Mouse (Mus musculus): ENCODE results near the gene Myh10.
"Not testable (repeated sequence)": the region's sequence is repeated elsewhere in the genome, so short reads cannot be mapped to it uniquely, and the experiment has no call there.

Myh10 gene

DNA sequence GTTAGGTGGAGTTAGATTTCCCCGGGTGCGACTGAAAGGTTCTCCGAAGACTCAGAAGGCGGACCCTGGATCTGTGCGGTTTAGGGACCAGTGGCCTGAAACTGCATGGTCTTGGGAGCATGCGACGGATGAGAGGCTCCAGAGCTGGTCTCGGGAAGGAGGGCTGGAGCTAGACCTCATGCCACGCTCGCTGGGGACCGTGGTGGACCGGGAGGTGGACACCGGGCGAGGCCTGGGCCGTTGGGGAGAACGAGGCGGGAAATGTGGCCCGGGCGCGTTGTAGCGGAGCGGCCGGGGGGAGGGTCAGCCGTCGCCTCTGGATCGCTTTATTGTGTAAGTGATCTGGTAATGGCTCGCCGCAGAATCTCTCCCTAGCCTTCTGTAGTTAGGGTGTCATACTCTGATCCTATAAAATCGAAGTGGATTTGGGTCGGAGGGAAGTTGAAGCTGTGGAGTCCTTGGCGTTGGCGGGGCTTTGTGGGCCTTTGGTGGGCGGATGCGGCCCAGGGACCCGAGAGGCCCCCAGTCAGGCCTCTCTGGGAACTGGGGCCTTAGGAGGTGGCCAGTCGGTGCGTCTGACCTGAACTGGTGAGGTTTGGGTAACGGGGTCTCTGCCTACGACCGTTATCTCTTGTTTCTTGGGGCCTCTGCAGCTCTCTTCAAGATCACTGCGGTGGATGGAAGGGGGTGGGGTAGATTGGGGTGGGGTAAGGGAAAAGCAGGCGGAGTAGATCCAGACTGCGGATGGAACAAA lies 1.5 kb downstream of the Myh10 start:
- DNase-seq (ENCODE audit: low read depth) = no peak

GRCm38 (mm10) chr11:68693447-68694040 lies 2.2 kb downstream of the Myh10 start:
- DNase-seq (ENCODE audit: low read depth) = no peak

DNA sequence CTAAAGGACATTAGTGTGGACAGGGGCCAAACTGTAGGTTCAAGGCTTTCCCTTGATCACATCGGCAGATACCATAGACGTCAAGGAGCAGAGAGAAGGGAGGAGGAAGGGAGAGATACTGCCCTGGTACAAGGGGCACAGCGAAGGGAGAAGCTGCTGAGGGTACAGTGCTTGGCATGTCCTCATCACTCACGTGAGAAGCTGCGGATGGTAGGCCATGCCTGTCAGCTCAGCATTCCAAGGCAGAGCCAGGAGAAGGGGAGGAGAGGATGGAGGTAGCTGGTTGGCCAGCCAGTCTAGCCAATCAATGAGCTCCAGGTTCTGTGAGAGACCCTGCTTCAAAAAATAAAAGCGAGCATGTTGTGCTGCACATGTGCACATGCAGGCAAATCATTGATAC lies 11.0 kb downstream of the Myh10 start:
- no peak for DNase-seq (ENCODE audit: low read depth)

- no peak for DNase-seq (ENCODE audit: low read depth)
Measured at GRCm38 (mm10) chr11:68703360-68703759, 12.0 kb downstream of the Myh10 start.

GRCm38 (mm10) chr11:68704258-68704657 lies 12.9 kb downstream of the Myh10 start:
- no peak for DNase-seq (ENCODE audit: low read depth)

DNA sequence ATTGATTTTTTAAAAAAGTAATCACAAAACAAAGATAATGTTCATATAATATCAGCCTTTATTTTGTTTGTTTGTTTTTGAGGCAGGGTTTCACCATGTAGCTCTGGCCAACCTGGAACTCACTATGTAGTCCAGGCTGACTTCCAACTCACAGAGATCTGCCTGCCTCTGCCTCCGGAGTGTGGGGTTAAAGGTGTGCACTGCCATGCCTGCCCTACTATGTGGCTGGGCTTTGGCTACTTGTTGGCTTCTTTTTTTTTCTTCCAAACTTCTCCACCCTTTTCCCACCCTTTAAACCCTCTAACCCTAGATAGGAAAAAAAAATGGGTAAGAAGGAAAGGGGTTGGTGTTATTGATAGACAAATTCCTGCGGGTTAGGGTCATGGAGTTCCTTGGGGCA lies 13.5 kb downstream of the Myh10 start:
- no peak for DNase-seq (ENCODE audit: low read depth)

GRCm38 (mm10) chr11:68706524-68707429 lies 15.4 kb downstream of the Myh10 start:
- peak; percentile 79 for DNase-seq (ENCODE audit: low read depth)

DNA sequence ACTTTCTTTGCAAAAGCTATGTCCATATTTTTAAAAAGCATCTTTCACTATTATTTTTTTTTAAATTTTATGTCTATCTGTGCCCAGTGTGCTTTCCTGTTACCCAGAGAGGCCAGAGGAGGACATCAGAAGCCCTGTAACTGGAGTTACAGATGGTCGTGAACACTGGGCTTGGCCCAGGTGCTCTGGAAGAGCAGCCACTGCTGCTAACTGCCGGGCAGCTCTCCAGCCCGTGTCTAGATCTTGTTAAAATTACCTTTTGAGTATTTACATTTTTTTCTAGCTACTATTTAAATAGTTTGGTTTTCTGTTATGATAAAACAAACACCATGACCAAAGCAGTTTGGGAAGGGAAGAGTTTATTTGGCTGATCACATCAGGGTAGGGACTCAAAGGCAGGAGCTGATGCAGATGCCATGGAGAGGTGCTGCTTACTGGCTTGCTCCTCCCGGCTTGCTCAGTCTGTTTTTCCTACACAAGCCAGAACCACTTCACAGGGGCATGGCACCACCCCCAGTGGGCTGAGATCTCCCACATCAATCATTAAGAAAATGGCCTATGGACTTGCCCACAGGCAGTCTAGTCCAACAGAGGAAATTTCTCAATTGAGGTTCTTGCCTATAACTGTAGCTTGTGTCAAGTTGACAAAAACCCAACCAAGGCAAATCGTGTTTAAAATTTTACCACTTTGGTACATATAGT lies 16.7 kb downstream of the Myh10 start:
- no peak for DNase-seq (ENCODE audit: low read depth)

DNA sequence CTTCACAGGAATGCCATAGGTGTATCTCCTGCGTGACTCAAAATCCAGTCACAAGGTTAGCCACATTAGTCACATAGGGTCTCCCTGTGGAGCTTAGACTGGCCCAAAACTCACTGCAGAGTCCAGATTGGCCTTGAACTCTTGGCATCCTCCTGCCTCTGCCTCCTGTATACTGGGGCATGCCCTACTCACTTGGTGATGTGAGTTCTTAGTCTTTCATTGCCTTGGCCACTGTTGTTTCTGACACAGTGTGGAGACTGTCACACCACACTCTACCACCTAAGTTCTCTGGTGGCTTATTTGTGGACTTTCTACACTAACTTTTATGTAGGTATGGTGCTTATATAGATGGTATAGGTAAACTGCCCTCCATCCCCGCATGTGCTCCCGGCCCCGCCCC lies 24.8 kb downstream of the Myh10 start:
- DNase-seq (ENCODE audit: low read depth) = no peak

DNA sequence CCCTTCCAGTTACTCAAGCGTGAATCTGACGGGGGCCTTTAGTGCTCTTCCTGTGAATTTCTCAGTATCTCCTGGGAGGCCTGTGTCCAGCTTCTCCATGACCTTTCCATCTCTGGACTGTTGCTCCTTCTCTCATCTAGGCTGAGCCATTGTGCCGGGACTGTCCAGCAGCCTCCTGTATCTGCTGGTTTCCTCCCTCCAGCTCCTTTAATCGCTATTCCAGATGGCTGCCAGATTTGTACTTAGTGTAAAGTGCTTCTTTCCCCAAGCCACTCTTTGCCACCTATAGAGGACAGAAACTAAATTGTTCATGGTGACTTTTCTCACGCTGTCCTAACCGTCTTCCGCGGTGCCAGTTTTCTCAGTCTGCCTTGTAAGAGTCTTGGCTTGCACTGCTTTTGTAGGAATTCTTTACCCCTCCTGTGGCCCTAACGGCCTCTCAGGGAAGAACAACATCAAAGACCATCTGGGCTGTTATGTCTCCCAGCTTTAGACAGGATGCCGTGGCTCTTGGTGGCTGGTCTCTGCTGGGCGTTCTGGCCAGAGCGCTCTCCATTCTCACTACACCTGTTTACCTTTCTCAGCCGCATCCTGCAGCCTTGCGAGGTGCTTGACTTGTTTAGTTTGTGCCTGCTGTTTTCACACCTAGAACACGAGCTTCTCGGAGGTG lies 25.9 kb downstream of the Myh10 start:
- no peak for DNase-seq (ENCODE audit: low read depth)

- DNase-seq (ENCODE audit: low read depth) = no peak
Measured at GRCm38 (mm10) chr11:68719096-68719648, 27.8 kb downstream of the Myh10 start.

GRCm38 (mm10) chr11:68719774-68720173 lies 28.4 kb downstream of the Myh10 start:
- DNase-seq (ENCODE audit: low read depth) = no peak

- DNase-seq (ENCODE audit: low read depth) = peak; percentile 25
Measured at GRCm38 (mm10) chr11:68724117-68724516, 32.8 kb downstream of the Myh10 start.

DNA sequence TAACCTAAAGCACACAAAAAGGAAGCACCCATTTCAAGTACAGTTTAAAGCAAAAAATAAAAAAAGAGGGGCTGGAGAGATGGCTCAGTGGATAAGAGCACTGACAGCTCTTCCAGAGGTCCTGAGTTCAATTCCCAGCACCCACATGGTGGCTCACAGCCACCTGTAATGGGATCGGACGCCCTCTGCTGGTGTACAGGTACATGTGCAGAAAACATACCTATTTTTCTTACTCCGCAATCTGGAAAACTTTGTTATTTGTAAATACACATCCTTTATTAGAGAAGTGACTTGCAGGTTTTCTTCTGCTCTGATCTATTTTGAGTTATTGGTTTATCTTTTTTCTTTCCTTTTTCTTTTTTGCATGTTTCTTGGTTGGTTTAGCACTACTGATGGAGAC lies 37.3 kb downstream of the Myh10 start:
- DNase-seq (ENCODE audit: low read depth) = no peak

- no peak for DNase-seq (ENCODE audit: low read depth)
Measured at GRCm38 (mm10) chr11:68730792-68731191, 39.4 kb downstream of the Myh10 start.

GRCm38 (mm10) chr11:68732066-68732465 lies 40.7 kb downstream of the Myh10 start:
- no peak for DNase-seq (ENCODE audit: low read depth)

DNA sequence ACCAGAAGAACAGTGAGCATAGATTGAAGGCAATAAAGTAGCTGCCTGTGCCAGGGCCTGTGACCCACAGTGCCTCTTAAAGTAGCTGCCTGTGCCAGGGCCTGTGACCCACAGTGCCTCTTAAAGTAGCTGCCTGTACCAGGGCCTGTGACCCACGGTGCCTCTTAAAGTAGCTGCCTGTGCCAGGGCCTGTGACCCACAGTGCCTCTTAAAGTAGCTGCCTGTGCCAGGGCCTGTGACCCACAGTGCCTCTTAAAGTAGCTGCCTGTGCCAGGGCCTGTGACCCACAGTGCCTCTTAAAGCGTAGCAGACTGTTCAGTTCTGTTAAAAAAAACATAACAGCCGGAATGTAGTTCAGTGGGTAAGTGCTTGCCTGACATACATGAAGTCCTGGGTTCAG lies 42.0 kb downstream of the Myh10 start:
- not testable (repeated sequence) for DNase-seq (ENCODE audit: low read depth)

DNA sequence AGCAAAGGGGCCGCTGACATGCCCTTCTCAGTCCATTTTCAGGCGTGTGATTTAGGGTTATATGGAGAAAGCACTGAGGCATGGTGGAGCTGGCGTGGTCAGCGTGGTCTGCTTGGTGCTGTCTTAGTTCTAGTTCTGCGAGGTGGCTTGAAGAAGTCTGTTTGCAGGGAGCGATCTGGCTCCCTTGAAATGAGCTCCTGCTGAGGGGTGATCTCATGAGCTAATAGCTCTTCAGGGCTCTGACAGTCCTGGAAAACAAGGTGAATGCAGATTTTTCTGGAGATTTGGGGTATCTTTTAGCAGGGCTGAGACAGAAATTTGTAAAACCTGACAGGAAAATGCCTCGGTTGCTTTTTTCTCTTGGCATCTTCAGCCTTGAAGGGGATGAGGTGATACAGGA lies 48.1 kb downstream of the Myh10 start:
- DNase-seq (ENCODE audit: low read depth) = no peak

- no peak for DNase-seq (ENCODE audit: low read depth)
Measured at GRCm38 (mm10) chr11:68742658-68743057, 51.3 kb downstream of the Myh10 start.

DNA sequence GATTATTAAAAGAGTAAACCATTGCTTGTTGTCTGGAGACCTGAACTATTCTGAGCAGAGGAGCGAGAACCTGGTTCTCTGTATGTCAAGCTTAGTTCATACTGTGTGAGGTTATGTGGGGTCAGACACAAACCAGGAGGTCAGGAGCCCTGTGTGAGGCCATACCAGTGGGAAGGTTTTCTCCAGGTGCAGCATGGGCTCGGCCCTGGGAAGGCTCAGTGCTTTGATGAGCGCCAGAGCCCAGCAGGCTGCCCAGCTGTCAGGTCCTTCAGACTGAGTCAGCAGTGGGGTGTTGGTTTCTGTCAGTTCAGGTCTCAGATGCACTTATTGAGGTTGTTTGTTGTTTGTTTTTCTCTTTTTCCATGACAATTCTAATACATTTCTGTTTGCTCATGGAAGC lies 52.8 kb downstream of the Myh10 start:
- no peak for DNase-seq (ENCODE audit: low read depth)

All from 416B (cell line).